Mouse (Mus musculus) large intestine, adult 2 months (tissue): ENCODE results near the gene Axl. TPM values are rescaled to one million over a fixed set of nuclear protein-coding genes. Genes with fewer than 3 reads are reported as not detected.
A peak's percentile ranks its signal among the peaks of the same experiment; 100 is the strongest.
"Not testable (repeated sequence)": the region's sequence is repeated elsewhere in the genome, so short reads cannot be mapped to it uniquely, and the experiment has no call there.

ENCODE experiments used
- DNase-seq: peaks from one replicate; pipeline ENCODE4 v3.0.0-alpha.2; 2012; ENCODE audit warnings: low read depth, low spot score
- WGBS: fragments of 180-500 bp; shearing (Covaris S2); methylation state at CpG from one replicate; pipeline ENCODE4 v1.1.7; 2018; 5-methylcytosine and 5-hydroxymethylcytosine counted together
- polyA plus RNA-seq: library from polyadenylated mRNA; depleted of rRNA; stranded (reverse); fragments of >200 nt; gene quantifications from 2 replicates; pipeline ENCODE4 v1.2.3, GENCODE M21; 2012

The Axl gene
- polyA plus RNA-seq, 1 experiment: 15.3 TPM

GRCm38 (mm10) chr7:25756011-25756410, 32.5 kb downstream of the Axl start:
- under 1% methylated on average over 18 of the region's 18 CpGs for whole genome bisulfite sequencing

GRCm38 (mm10) chr7:25755468-25755833, 33.1 kb downstream of the Axl start:
- under 1% methylated on average over 15 of the region's 15 CpGs for WGBS
- no peak for DNase-seq

More at GRCm38 (mm10) chr7:25756011-25756410, 32.5 kb downstream of the Axl start:
- DNase-seq: peak; percentile 62

GRCm38 (mm10) chr7:25754738-25755467, 33.6 kb downstream of the Axl start, which contains the start of gene Hnrnpul1:
Gene Hnrnpul1 (minus strand): TSS chr7:25754757.
- WGBS: under 1% methylated on average over 55 of the region's 55 CpGs

GRCm38 (mm10) chr7:25754439-25754737, 34.1 kb downstream of the Axl start:
- DNase-seq: no peak
- WGBS: 1% methylated on average over 30 of the region's 30 CpGs

More at GRCm38 (mm10) chr7:25754738-25755467, 33.6 kb downstream of the Axl start, which contains the start of gene Hnrnpul1:
- DNase-seq: peak; percentile 97

GRCm38 (mm10) chr7:25753643-25754438, 34.7 kb downstream of the Axl start:
- DNase-seq: no peak

GRCm38 (mm10) chr7:25753076-25753475, 35.4 kb downstream of the Axl start:
- DNase-seq: no peak

More at GRCm38 (mm10) chr7:25753643-25754438, 34.7 kb downstream of the Axl start:
- WGBS: under 1% methylated on average over 46 of the region's 46 CpGs

GRCm38 (mm10) chr7:25746844-25747243, 41.7 kb downstream of the Axl start:
- 59% methylated on average over 3 of the region's 3 CpGs for WGBS
- DNase-seq: no peak

GRCm38 (mm10) chr7:25738277-25738676, 50.2 kb downstream of the Axl start:
- no peak for DNase-seq
- WGBS: 84% methylated on average over 3 of the region's 3 CpGs

- 92% methylated on average over 2 of the region's 2 CpGs for whole genome bisulfite sequencing
- DNase-seq: no peak
Measured at GRCm38 (mm10) chr7:25736920-25737319, 51.6 kb downstream of the Axl start.

GRCm38 (mm10) chr7:25734991-25735390, 53.5 kb downstream of the Axl start:
- no peak for DNase-seq
- 61% methylated on average over 4 of the region's 4 CpGs for WGBS

- WGBS: 88% methylated on average over 8 of the region's 8 CpGs
Measured at GRCm38 (mm10) chr7:25731294-25732055, 57.0 kb downstream of the Axl start.

GRCm38 (mm10) chr7:25729862-25730261, 58.6 kb downstream of the Axl start:
- no peak for DNase-seq
- 41% methylated on average over 2 of the region's 2 CpGs for WGBS

More at GRCm38 (mm10) chr7:25731294-25732055, 57.0 kb downstream of the Axl start:
- no peak for DNase-seq

GRCm38 (mm10) chr7:25729396-25729795, 59.1 kb downstream of the Axl start:
- no peak for DNase-seq
- WGBS: 34% methylated on average over 2 of the region's 2 CpGs

GRCm38 (mm10) chr7:25727800-25728199, 60.7 kb downstream of the Axl start:
- no peak for DNase-seq
- 54% methylated on average over 5 of the region's 5 CpGs for WGBS

GRCm38 (mm10) chr7:25725886-25726285, 62.6 kb downstream of the Axl start:
- WGBS: 73% methylated on average over 19 of the region's 19 CpGs
- DNase-seq: no peak

- DNase-seq: not testable (repeated sequence)
Measured at GRCm38 (mm10) chr7:25721776-25722175, 66.7 kb downstream of the Axl start.

- no peak for DNase-seq
- WGBS: 71% methylated on average over 5 of the region's 5 CpGs
Measured at GRCm38 (mm10) chr7:25720760-25721159, 67.7 kb downstream of the Axl start.

GRCm38 (mm10) chr7:25719761-25720610, 68.5 kb downstream of the Axl start:
- DNase-seq: no peak
- WGBS: 52% methylated on average over 10 of the region's 10 CpGs

- peak; percentile 94 for DNase-seq
- 4% methylated on average over 32 of the region's 32 CpGs for WGBS
Measured at GRCm38 (mm10) chr7:25718788-25719417, 69.6 kb downstream of the Axl start, which contains the start of gene Ccdc97. Gene Ccdc97 (minus strand): TSS chr7:25719088.
